Mouse (Mus musculus): ENCODE results near the gene Gm15517. TPM values are rescaled to one million over a fixed set of nuclear protein-coding genes. Genes with fewer than 3 reads are reported as not detected.

Gene Gm15517
- total RNA-seq, 2 experiments from 2014 or later: not detected

- no peak for DNase-seq
Measured at GRCm38 (mm10) chr7:44310285-44310877, 49.1 kb downstream of the Gm15517 start.

GRCm38 (mm10) chr7:44310878-44311712 is 49.8 kb downstream of the Gm15517 start:
- DNase-seq: peak; percentile 58 to 68

Other genes with a start within 250 kb of the Gm15517 start
- not detected for gene Klk1b26, start 249.3 kb upstream of the Gm15517 start, total RNA-seq (2021)
- gene Klk1b27, start 209.2 kb upstream of the Gm15517 start, total RNA-seq (2021): not detected
- gene Klk1b21, start 159.1 kb upstream of the Gm15517 start, total RNA-seq (2021): not detected
- not detected for gene Klk1b22, start 148.8 kb upstream of the Gm15517 start, total RNA-seq (2021)
- not detected for gene Klk1b16, start 124.7 kb upstream of the Gm15517 start, total RNA-seq (2021)
- not detected for gene Klk1b24, start 73.2 kb upstream of the Gm15517 start, total RNA-seq (2021)
- not detected for gene Klk1b3, start 63.3 kb upstream of the Gm15517 start, total RNA-seq (2021)
- not detected for gene Klk1b4, start 54.0 kb upstream of the Gm15517 start, total RNA-seq (2021)
- not detected for gene Klk1b5, start 45.5 kb upstream of the Gm15517 start, total RNA-seq (2021)
- gene Klk1, start 36.1 kb upstream of the Gm15517 start, total RNA-seq (2021): not detected
- gene Gm36864, start 25.3 kb upstream of the Gm15517 start, total RNA-seq (2021): not detected
- 1 to 10 TPM in 1 of 2 experiments, under 1 TPM in 1; 0.99 to 1.2 TPM for gene 1700028J19Rik, start 14.8 kb upstream of the Gm15517 start, total RNA-seq (2021)
- 10 to 100 TPM; 82.0 to 92.1 TPM for gene 2410002F23Rik, start 14.7 kb upstream of the Gm15517 start, total RNA-seq (2021)
- gene Acp4, start 4.1 kb upstream of the Gm15517 start, total RNA-seq (2021): not detected
- gene Clec11a, start 45.5 kb downstream of the Gm15517 start, total RNA-seq (2021): 1 to 10 TPM; 2.9 to 3.8 TPM
- gene Shank1, start 48.8 kb downstream of the Gm15517 start, total RNA-seq (2021): 100 to 1,000 TPM; 588 to 654 TPM
- gene Syt3, start 122.7 kb downstream of the Gm15517 start, total RNA-seq (2021): 10 to 100 TPM; 84.8 to 92.0 TPM
- gene 1700008O03Rik, start 124.4 kb downstream of the Gm15517 start, total RNA-seq (2021): 1 to 10 TPM; 3.1 to 3.4 TPM
- gene Lrrc4b, start 167.6 kb downstream of the Gm15517 start, total RNA-seq (2021): 100 to 1,000 TPM; 311 to 332 TPM
- 10 to 100 TPM; 13.3 to 21.6 TPM for gene Aspdh, start 203.9 kb downstream of the Gm15517 start, total RNA-seq (2021)
- 100 to 1,000 TPM in 1 of 2 experiments, 10 to 100 TPM in 1; 94.5 to 102 TPM for gene Josd2, start 206.5 kb downstream of the Gm15517 start, total RNA-seq (2021)
- gene Emc10, start 235.1 kb downstream of the Gm15517 start, total RNA-seq (2021): 100 to 1,000 TPM; 205 to 215 TPM
- 10 to 100 TPM; 14.3 to 15.7 TPM for gene Fam71e1, start 235.1 kb downstream of the Gm15517 start, total RNA-seq (2021)